Mouse (Mus musculus) forebrain, embryonic 16.5 days (tissue): Measurements from ENCODE around the gene Tmem145. TPM values are rescaled to one million over a fixed set of nuclear protein-coding genes. Genes with fewer than 3 reads are reported as not detected.

ENCODE experiments used
- polyA plus RNA-seq: library from polyadenylated mRNA; unstranded; fragments of >200 nt; fragmentation: Nextera tagmentation; extraction: Ambion mirVana; gene quantifications from 2 replicates; pipeline ENCODE4 v1.2.1, GENCODE M21; 2015

Tmem145 gene
- polyA plus RNA-seq, 1 experiment from 2014 or later, result 41.2 TPM

Other genes with a start within 250 kb of the Tmem145 start
- 10.4 and 16.9 TPM in 2 replicates for gene Grik5, start 233.8 kb upstream of the Tmem145 start, polyA plus RNA-seq
- gene Zfp574, start 233.5 kb upstream of the Tmem145 start, polyA plus RNA-seq, result 36.6 and 38.4 TPM in 2 replicates
- 10.6 and 17.0 TPM in 2 replicates for gene Pou2f2, start 126.4 kb upstream of the Tmem145 start, polyA plus RNA-seq
- 14.7 and 15.0 TPM in 2 replicates for gene Dedd2, start 85.5 kb upstream of the Tmem145 start, polyA plus RNA-seq
- gene Zfp526, start 84.7 kb upstream of the Tmem145 start, polyA plus RNA-seq, result 1.8 and 1.9 TPM in 2 replicates
- gene Gsk3a, start 68.3 kb upstream of the Tmem145 start, polyA plus RNA-seq, result 14.9 and 17.1 TPM in 2 replicates
- gene Erf, start 55.3 kb upstream of the Tmem145 start, polyA plus RNA-seq, result 4.8 and 5.3 TPM in 2 replicates
- gene Cic, start 38.4 kb upstream of the Tmem145 start, polyA plus RNA-seq, result 42.2 and 48.0 TPM in 2 replicates
- 499 and 556 TPM in 2 replicates for gene Pafah1b3, start 8.1 kb upstream of the Tmem145 start, polyA plus RNA-seq
- 1.4 and 2.2 TPM in 2 replicates for gene Prr19, start 4.7 kb upstream of the Tmem145 start, polyA plus RNA-seq
- 22.6 and 25.0 TPM in 2 replicates for gene Megf8, start 11.1 kb downstream of the Tmem145 start, polyA plus RNA-seq
- gene Cnfn, start 63.6 kb downstream of the Tmem145 start, polyA plus RNA-seq, result 0.50 TPM in 1 of 2 replicates, not detected in the other
- gene Lipe, start 92.6 kb downstream of the Tmem145 start, polyA plus RNA-seq, result 17.7 and 18.5 TPM in 2 replicates
- 0.34 and 0.96 TPM in 2 replicates for gene Cxcl17, start 106.8 kb downstream of the Tmem145 start, polyA plus RNA-seq
- gene Ceacam1, start 171.5 kb downstream of the Tmem145 start, polyA plus RNA-seq, result 0.96 and 1.1 TPM in 2 replicates
- gene Ceacam2, start 233.8 kb downstream of the Tmem145 start, polyA plus RNA-seq, result 0.11 TPM in 1 of 2 replicates, not detected in the other